Mouse (Mus musculus): Measurements from ENCODE around the gene Tas2r110.

The Tas2r110 gene

DNA sequence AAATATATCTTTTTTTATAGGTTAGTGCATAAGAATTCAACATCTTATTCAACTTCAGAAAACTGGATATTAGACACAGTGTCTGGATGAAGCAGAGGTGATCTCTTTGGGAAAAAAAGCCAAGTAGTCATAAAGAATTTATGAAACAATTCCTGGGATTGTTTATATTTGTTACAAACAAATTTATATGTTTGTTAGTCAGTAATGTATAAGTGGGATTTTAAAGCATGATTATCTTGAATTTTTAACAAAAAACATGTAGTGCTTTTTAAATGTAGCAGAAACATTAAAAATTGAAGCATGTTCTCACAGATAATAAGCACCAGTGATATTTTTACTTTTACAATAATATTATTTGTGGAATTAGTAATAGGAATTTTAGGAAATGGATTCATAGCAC is at the start of gene Tas2r110:
Tas2r110 (plus strand) TSS at position 301 of the 400 bp plus-strand sequence.
- DNase-seq (ENCODE audit: extremely low read depth, insufficient read length, low spot score): no peak

DNA sequence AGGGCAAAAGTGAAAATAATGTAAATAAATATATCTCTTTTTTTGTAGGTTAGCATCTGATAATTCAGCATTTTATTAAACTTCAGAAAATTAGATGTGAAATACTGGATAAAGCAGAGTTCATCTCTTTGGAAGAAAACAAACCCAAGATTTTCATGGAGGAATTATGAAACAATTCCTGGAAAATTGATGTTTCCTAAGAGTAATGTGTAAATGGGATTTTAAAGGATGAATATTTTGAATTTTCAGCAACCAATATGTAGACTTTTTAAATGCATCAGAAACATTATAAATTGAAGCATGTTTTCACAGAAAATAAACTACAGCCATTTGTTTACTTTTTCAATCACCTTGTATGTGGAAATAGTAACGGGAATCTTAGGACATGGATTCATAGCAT is 21.0 kb upstream of the Tas2r110 start, which contains the start of gene Tas2r123:
Tas2r123 (plus strand) TSS at position 301 of the 400 bp plus-strand sequence.
- DNase-seq (ENCODE audit: extremely low read depth, insufficient read length, low spot score): no peak

DNA sequence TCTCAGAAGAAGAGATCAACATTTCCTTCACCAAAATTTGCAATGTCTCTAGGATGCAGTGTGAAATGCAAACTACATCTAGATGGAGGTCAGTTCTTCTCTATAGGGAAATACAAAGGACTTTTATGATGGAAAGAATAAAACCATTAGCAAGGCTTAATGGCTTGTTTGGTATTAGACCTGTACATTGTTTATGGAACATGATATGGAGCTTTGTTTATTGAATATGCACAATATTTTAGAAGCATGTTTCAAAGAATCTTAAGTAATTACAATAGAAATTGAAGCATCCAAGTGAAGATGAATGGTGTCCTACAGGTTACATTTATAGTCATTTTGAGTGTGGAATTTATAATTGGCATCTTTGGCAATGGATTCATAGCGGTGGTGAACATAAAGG is 12.7 kb upstream of the Tas2r110 start, which contains the start of gene Tas2r116:
Tas2r116 (plus strand) TSS at position 301 of the 400 bp plus-strand sequence.
- DNase-seq (ENCODE audit: extremely low read depth, insufficient read length, low spot score): no peak

- DNase-seq (ENCODE audit: extremely low read depth, insufficient read length, low spot score): no peak
Observed at GRCm38 (mm10) chr6:132892711-132893110, 24.9 kb downstream of the Tas2r110 start, which contains the start of gene Tas2r113. Tas2r113 (plus strand) TSS chr6:132893011.

- DNase-seq (ENCODE audit: extremely low read depth, insufficient read length, low spot score): no peak
Observed at GRCm38 (mm10) chr6:132909351-132909750, 41.5 kb downstream of the Tas2r110 start, which contains the start of gene Tas2r125. Tas2r125 (plus strand) TSS chr6:132909651.
